Mouse (Mus musculus) lung, postnatal 10 days (tissue): ENCODE data around the gene Usp22.
"Not testable (repeated sequence)": the region's sequence is repeated elsewhere in the genome, so short reads cannot be mapped to it uniquely, and the experiment has no call there.

Experiments used
- DNase-seq: peaks from one replicate; pipeline ENCODE4 v3.0.0; 2021

Usp22 gene

GRCm38 (mm10) chr11:61183820-61184219 is 9.0 kb upstream of the Usp22 start:
- no peak for DNase-seq

DNA sequence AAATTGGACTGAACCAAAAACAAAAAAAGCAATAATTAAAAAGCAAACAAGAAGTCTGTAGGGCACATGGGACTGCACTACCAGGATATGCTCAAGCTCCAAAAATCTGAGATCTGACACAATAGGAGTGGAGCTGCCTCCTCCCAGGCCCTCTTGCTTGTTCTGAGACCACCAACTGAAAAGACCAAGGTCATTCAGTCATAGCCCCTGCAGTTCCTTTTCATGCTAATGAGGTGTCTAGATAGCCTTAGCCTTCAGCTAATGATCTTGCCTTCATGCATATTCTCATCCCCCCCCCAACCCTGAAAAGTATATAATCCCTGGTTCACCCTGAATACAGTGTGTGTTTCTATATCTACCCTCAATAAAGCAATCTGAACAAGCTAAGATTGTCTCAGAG is 6.8 kb upstream of the Usp22 start:
- DNase-seq, result no peak

DNA sequence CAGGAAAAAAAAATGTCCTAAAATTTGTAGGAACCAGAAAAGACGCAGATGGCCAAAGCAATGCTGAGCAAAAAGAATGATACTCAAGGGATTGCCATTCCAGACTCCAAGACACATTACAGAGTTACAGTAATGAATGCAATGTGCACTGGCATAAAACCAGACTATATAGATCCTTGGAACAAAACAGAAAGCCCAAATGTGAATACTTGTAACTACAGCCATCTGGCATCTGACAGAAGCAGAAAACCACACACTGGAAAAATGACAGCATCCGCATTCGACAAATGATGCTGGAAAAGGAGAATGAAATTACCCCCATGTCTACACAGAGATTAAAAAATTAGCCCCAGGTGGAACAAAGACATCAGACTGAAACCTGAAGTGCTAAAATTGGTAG is 5.5 kb upstream of the Usp22 start:
- no peak for DNase-seq

DNA sequence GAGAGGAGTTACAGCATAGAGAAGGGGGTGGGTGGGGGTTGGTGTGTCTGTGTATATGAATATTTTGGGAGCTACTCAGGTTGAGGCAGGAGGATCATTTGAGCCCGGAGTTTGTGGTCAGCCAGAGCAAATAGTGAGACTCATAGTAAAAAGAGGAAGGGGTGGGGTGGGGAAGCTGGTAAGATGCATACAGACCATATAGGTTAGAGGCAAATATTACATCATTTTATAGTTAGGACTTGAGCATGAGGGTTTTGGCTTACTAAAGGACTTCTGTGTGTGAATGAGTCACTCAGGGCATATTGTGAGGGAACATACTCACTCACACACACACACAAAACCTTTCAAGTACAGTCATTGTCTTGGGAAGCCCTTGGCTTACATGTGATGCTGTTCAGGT is 1.5 kb upstream of the Usp22 start:
- no peak for DNase-seq

DNA sequence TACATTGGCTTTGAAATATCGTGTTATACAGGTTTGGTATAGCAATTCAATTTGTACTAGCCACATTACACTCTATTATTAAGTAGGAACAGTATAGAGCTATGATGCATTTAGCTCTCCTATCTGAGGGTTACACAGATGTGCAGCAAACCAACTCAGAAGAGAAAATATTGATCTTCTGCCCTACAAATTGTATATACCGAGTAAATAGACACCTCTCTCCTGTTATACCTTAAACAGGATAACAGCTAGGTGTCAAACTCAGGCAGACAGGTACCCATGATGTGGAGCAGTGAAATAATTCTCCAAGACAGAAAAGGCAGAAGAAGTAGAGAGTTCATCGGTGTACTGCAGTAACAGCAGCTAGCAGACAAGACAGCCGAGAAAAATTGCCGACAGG is 923 bp upstream of the Usp22 start:
- no peak for DNase-seq

DNA sequence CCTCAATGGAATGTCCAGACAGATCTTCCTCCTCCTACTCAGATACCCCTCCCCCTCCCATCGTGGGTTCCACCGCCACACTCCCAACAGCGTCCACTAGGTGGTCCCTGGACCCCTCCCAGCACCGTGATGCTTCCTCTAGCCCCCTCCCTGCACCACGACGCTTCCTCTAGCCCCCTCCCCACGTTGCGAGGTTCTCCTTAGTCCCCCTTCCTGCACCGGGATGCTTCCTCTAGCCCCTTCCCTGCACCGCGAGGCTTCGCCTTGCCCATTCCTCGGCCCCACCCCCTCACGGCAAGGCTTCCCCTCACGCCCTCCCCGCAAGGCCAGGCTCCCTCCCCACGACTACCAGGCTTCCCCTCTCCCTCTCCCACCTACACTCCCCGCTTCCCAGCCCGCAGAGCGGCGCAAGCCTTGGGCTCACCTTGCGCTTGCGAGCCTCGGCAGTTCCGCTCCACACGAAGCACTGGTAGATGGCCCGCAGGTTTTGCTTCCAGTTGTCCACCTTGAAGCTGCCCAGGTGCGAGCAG is 499 bp downstream of the Usp22 start:
- peak; percentile 81 for DNase-seq

GRCm38 (mm10) chr11:61173477-61173876 is 1.4 kb downstream of the Usp22 start:
- not testable (repeated sequence) for DNase-seq

DNA sequence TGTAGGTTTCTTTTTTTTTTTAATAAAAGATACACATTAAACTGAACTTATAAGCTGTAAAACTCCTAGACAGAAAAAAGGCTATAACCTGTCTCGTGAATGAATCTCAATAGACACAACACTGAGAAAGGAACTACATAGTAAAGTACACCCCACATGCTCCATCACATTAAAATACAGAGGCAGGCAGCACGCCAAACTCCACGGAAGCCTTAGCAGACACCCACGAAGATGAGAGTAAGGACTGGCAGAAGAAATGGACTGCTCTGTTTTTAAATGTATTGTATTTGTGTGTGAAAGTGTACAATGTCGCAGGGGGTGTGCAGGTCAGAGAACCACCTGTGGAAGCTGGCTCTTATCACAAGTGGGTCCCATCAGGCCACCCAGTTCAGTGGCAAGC is 4.7 kb downstream of the Usp22 start:
- no peak for DNase-seq

- DNase-seq, result no peak
These were observed 10.0 kb downstream of the Usp22 start for GRCm38 (mm10) chr11:61164881-61165280.

- DNase-seq, result no peak
These were observed 10.5 kb downstream of the Usp22 start for GRCm38 (mm10) chr11:61164366-61164765.

DNA sequence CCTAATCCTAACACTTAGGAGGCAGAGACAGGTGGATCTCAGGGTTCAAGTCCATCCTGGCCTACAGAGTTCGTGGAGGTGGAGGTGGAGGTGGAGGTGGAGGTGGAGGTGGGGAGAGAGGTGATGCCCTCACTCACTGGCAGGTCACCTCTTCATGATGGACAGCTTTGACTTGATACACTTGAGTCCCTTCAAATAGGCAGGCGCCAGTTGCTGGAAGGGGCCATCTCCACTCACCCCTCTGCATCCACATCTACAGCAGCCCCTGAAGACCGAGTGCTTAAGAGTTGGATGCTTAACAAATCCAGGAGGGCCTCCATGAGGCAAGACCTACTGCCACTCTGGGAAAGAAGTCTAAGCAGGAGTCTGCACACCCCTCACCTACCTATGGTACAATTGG is 11.5 kb downstream of the Usp22 start:
- DNase-seq, result no peak

- no peak for DNase-seq
These were observed 12.1 kb downstream of the Usp22 start for GRCm38 (mm10) chr11:61162776-61163175.

DNA sequence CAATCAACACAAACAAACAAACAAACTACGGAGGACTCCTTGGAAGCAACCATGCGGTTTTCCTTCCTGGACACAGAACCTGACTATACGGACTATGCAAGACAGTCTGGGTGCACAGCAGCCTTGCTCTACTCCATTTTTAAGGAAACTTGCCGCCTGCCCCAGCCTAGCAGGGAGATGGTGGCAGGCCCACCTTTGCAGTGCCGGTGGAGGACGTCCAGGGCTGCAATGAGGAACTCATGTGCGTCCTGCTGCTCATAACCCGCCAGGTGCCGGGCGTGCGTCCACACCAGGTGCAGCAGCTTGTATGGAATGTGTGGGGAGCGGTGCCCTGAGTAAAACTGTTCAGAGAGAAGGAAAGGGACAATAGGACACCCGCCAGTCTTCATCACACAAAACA is 13.7 kb downstream of the Usp22 start:
- no peak for DNase-seq

DNA sequence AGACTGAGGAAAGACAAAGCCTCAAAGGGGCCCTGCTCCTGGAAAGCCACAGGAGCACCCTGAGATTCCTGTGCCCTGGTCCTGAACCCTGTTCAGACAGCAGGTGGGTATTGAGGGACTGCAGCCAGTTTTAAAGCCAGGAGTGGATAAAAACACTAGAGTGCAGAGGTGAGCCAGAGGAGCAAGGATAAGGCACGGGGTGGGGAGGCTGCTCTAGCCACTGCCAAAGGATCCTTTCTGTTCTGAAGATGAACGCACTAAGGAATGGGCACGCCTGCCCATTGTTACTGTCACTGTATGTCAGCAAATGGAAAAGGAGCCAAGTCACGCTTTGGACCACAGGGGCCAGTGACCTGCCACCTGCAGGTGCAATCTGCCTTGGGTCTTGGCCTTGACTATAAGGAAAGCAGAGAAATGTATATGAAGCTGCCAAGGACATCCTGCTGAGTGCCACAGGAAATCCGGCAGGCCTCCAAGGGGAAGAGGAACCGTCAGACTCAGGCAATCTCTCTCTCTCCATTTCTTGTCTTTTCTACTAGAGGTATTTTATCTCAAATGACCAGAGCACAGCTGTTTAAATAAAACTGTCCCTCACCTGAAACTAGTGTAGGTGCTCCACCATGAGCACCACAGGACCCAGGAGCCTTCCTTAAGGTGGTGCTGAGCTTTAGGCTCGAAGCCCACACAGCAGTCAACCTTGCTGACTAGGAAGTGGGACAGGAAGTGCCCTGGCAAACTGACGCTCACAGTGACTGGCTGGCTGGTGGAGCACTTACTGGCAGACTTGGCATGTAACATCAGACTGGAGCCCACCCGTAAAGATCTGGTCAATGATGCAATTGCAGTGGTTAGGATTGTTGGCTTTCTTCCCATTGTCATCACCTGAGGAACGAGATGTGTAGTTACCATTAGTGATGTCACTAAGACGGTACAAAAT is 14.8 kb downstream of the Usp22 start:
- no peak for DNase-seq

GRCm38 (mm10) chr11:61158141-61158540 is 16.7 kb downstream of the Usp22 start:
- no peak for DNase-seq

DNA sequence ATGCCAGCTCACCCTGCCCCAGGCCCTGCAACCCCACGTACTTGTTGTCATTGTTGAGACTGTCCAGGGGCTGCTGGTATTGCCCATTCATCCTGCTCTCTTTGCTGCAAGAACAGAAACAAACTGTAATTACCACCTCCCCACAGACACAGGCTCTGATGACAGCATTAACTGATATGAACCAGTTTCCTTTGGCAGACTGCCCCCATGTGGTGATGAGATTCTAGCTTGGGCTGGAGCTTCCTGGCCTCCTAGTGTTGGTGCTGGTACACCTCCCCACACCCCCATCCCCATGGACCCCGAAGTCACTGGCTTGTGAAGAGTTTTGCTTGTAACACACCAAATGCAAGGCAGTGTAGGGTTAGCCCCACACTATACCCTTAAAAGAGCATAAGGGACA is 19.1 kb downstream of the Usp22 start:
- DNase-seq, result peak; percentile 72

GRCm38 (mm10) chr11:61150233-61151001 is 24.4 kb downstream of the Usp22 start:
- no peak for DNase-seq

- peak; percentile 51 for DNase-seq
These were observed 27.6 kb downstream of the Usp22 start for GRCm38 (mm10) chr11:61147300-61147683.

DNA sequence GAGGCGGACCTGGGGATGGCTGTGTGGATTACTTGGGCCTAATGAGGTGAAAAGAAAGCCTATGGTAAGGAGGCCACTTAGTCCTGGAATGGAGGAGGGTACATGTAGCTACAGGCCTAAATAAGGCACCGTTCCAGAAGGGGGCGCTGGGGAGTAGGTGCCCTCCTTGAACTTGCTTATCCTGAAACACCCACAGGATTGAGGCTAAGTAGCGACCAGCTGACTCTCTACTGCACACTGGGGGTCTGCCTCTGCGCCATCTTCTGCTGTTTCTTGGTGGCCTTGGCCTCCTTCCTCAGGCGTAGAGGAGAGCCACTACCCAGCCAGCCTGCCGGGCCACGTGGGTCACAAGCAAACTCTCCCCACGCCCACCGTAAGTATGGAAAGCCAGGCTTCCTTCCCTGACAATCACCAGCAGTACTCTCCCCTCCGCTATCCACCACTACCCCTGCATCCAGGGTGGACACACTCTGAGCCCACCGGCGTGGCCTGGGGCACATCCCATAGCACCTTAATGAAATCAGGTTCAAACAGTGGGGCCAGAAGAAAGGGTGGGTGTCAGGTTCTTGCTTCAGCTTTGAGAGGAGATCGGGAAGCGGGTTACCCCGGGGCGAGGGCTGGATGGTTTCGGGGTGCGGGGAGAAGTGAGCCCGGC is 28.1 kb downstream of the Usp22 start:
- DNase-seq, result peak; percentile 59

- DNase-seq, result no peak
These were observed 29.3 kb downstream of the Usp22 start for GRCm38 (mm10) chr11:61145551-61145950.

DNA sequence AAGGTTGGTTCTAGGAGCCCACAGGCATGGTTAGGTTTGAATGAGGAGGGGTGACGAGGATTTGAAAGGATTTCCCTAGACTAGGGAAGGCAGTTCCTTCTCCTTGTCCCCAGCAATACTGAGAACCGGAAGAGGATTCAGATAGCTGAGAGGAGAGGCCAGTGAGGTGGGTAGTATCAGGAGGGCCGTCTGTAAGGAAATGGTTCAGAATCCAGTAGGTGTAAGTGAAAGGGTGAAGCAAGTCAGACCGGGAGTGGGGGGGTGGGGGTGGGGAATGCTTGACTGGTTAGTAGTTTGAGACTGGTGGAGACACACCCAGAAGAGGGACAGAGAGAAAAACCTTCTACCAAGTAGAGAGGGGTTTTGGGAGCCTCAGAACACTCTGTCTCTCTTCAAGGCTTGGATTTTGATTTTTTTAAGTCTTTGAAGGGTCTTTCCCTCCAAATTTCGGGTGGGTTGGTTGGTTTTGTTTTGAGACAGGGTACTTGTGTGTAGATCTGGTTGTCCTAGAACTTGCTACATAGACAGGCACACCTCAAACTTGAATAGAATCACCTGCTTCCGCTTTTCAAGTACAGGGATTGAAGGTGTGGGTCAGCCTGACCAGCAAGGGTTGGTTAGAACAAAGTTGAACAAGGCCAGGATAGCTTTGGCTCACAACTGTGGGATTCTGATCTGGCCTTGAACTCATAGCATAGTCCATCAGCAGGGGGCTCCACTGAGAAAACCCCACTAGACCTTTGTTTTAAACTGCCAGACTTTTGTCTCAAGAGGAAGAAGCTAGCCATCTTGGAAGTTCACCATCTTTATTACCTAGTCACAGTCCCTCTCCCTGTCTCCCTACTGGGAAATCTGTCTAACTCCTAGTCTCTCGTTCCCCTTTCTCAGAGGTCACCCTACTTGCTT is 31.0 kb downstream of the Usp22 start:
- peak; percentile 27 for DNase-seq

DNA sequence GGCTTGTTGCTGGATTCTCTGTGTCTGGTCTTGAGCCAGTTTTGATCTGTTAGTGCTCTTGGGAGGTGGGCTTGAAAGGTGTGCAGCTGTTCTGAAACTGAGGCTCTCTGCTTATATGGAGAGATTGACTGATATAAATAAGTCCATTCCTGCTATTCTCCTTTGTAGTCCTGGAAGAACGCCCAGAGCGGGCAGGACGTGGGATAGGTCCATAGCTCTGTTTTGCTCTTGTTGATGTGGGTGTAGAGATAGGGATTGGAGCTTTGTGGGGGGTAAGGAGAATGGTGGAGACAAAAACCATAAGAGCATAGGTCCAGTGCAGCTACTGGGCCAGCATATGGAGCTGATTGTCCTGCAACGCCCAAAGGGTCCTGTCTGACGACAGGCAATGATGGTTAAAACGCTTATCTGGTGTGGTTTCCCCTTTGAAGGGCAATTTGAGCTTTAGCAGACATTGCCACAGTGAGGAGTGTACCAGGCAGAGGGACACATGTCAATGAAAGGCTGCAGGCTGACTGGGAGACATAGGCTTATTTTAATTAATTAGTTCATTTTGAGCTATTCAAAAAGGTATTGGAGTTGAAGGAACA is 31.8 kb downstream of the Usp22 start:
- DNase-seq, result peak; percentile 64
